Mouse (Mus musculus): ENCODE data around the gene Narf. TPM values are rescaled to one million over a fixed set of nuclear protein-coding genes. Genes with fewer than 3 reads are reported as not detected.

Narf gene
- polyA plus RNA-seq, 1 experiment: 88.5 TPM

DNA sequence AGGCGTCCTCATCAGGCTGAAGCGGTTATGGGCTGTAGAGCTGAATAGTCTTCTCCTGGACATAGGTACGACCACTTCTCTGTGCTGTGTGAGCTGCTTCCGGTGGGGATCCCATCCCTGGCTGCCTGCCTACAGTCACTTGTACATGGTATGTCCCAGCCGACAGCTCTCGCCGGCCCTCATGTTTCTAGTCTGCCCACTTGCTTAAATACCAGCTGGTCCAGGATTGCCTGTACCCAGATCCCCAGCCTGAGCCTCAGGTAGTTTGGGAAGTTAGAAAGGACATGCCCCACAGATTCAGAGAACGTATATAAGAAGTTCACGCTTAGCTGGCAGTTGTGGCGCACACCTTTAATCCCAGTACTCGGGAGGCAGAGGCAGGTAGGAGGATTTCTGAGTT is 17.3 kb upstream of the Narf start:
- no peak for DNase-seq (ENCODE audit: low read depth)
- TF ChIP-seq POLR2A (IDR thresholded peaks at IDR 0.05; ENCODE audit: borderline replicate concordance, extremely low read depth, insufficient read depth, insufficient read length, poor library complexity, severe bottlenecking) (no peak), CTCF (IDR thresholded peaks at IDR 0.05; ENCODE audit: borderline replicate concordance, extremely low read depth, insufficient read depth, insufficient read length) (no peak)

DNA sequence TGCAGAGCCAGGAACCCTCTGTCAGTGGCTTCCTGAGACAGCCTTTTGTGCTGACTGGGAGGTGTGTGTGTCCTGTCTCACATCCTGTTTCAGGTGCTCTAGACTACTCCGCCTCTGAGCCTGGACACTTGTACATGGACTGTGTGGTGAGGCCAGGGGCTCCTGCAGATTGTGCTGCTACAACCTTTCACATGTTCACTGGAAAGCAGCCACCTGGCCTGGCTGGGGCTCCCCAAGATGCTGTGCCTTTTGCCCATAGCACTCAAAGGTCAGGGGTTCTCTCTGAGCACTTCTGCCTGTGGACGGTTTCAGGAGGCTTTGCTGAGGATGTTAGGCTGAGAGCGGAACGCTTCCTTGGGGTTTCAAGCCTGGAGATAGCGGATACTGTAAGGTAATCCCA is 16.3 kb upstream of the Narf start:
- no peak for TF ChIP-seq POLR2A (IDR thresholded peaks at IDR 0.05; ENCODE audit: borderline replicate concordance, extremely low read depth, insufficient read depth, insufficient read length, poor library complexity, severe bottlenecking)
- DNase-seq (ENCODE audit: low read depth): no peak

DNA sequence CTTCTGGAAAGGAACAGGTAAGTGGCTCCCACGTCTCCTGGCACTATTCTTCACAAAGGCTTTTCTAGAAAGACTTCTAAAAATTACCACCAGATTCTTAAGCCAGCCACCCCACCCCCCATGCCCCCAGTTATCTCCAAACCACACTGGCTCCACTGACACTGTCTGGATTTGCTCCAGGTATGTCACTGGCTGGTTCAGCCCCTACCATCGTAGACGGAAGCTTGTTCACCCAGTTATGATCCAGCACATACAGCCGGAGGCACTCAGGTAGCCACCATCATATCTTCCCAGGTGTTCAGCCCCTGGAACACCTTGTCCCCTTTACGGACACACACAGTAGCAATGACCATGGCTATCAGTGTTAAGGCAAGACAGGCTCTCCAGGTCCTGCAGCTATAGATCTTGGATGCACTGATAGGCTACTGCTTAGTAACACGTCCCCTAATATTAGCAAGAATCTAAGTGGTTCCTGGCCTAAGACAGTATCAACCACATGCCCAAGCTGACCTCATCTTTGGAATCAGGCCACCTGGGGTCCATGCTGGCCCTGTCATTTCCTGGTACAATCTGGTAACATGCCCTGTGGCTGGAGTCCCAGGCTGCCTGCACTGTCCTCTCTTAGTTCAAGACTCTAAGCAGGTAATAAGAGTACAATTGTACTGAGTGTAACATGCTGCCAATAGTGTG is 15.6 kb upstream of the Narf start:
- TF ChIP-seq CTCF (IDR thresholded peaks at IDR 0.05; ENCODE audit: borderline replicate concordance, extremely low read depth, insufficient read depth, insufficient read length): no peak
- no peak for TF ChIP-seq POLR2A (IDR thresholded peaks at IDR 0.05; ENCODE audit: borderline replicate concordance, extremely low read depth, insufficient read depth, insufficient read length, poor library complexity, severe bottlenecking)
- DNase-seq (ENCODE audit: low read depth): no peak

DNA sequence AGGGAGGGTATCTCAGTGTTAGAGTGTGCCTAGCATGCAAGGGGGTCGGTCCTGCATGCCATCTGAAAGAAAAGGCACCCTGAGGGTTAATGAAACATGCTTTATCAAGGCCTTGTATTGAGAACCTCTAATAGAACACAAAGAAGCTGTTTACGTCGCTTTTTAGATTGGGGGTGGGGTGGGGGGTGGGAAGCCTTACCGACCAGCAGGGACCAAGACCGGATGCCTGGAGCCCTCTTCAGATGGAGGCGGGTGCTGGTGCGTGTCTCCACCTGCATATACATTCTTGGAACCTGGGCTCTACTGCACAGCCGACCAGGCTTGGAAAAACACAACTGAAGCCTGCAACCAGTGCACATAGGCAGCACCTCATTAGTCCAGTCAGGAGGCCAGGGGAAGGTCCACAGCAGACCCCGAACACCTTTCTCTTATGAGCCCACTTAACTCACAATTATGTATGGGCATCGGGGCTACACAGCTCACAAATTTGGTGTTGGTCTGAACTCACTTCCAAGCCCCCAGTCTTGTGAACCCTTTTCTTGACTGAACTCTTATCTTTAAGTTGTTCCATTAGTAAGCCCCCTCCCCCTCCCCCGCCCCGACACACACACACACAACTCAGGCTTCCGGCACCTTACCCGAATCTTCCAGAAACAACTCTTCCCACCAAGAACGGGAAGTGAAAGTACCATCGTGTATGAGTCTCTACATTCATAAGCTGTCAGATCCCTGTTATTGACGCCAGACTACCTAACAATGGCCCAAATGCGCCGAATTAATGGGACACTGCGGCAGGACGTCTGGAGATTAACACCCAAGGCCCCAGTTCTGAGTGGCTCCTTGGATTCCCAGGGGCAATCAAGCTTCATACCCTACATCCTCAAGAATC is 8.7 kb upstream of the Narf start:
- DNase-seq (ENCODE audit: low read depth): no peak
- no peak for TF ChIP-seq CTCF (IDR thresholded peaks at IDR 0.05; ENCODE audit: borderline replicate concordance, extremely low read depth, insufficient read depth, insufficient read length)
- TF ChIP-seq POLR2A (IDR thresholded peaks at IDR 0.05; ENCODE audit: borderline replicate concordance, extremely low read depth, insufficient read depth, insufficient read length, poor library complexity, severe bottlenecking): no peak

DNA sequence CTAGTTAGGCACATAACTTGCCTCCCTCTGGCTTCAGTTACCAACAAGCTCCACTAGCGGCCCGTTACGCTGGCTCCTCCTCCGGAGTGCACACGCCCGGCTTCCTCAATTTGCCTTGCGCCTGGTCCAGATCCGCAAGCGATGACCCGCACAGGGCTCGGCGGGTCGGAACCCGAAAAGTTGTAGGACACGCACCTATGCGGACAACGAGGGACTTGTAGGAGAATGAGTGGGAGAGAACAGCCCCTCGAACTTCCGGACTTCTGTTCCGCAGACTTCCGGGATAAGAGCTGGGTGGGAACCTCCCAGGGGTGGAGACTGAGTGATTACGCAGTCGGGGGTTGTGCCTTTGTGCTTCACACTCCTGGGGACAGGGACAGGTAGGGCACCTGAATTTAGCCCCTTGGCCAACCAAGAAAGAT is 8.0 kb upstream of the Narf start, which contains the start of gene Cybc1:
Gene Cybc1, minus strand, starts transcription at position 305 of the 422 bp plus-strand sequence.
- TF ChIP-seq POLR2A (IDR thresholded peaks at IDR 0.05; ENCODE audit: borderline replicate concordance, extremely low read depth, insufficient read depth, insufficient read length, poor library complexity, severe bottlenecking) (no peak), CTCF (IDR thresholded peaks at IDR 0.05; ENCODE audit: borderline replicate concordance, extremely low read depth, insufficient read depth, insufficient read length) (0 out of 2 replicates have a peak, but pooled peaks have one; percentile 17)

DNA sequence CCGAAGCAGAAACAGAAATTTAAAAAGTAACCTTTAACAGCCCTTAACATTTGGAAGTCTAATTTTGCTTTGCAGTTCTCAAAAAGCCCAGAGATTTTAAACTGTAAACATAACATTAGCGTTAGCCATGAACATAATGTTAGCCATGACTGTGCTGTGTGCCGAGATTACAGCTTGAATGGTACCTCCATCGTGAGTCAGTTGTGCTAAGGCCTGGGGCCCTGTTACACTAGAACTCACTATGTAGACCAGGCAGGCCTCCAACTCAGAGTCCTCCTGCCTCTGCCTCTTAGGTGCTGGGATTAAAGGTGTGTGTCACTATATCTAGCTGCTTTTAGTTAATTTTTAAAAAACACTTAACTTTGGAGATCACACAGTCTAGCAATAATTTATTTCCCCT is 5.9 kb upstream of the Narf start:
- DNase-seq (ENCODE audit: low read depth): no peak
- TF ChIP-seq CTCF (IDR thresholded peaks at IDR 0.05; ENCODE audit: borderline replicate concordance, extremely low read depth, insufficient read depth, insufficient read length): no peak
- no peak for TF ChIP-seq POLR2A (IDR thresholded peaks at IDR 0.05; ENCODE audit: borderline replicate concordance, extremely low read depth, insufficient read depth, insufficient read length, poor library complexity, severe bottlenecking)

More for the DNA sequence above, 8.0 kb upstream of the Narf start, which contains the start of gene Cybc1:
- DNase-seq (ENCODE audit: low read depth): peak; percentile 92

DNA sequence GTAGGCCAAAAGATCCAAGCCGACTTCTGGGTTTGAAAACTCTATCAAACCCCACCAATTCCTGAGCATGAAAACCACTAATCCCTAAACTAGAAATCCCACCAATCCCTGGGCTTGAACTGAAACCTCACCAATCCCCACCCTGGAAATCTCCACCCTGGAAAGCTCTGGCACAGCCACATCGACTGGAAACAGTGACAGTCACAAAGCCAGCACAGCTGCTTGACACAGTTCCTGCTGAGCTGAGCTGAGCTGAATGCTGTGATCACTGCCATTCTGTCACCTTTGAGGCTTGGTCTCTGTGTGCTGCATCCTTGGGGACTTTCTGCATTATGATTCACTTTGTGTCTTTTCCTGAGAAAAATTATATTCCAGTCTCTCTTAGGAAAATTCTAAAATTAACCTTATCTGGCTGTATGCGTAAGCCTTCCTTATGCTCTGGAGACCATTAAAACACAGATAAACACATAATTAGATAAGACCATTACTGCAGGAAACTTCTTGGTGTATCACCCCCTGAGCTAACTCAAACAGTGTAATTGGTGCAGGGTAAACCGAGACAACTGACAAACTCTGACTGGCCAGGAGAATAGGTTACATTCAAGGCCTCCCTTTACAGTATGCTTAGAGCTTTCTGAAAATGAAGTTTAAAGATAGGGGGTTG is 5.3 kb upstream of the Narf start:
- TF ChIP-seq CTCF (IDR thresholded peaks at IDR 0.05; ENCODE audit: borderline replicate concordance, extremely low read depth, insufficient read depth, insufficient read length) (no peak), POLR2A (IDR thresholded peaks at IDR 0.05; ENCODE audit: borderline replicate concordance, extremely low read depth, insufficient read depth, insufficient read length, poor library complexity, severe bottlenecking) (no peak)
- DNase-seq (ENCODE audit: low read depth): peak; percentile 13

DNA sequence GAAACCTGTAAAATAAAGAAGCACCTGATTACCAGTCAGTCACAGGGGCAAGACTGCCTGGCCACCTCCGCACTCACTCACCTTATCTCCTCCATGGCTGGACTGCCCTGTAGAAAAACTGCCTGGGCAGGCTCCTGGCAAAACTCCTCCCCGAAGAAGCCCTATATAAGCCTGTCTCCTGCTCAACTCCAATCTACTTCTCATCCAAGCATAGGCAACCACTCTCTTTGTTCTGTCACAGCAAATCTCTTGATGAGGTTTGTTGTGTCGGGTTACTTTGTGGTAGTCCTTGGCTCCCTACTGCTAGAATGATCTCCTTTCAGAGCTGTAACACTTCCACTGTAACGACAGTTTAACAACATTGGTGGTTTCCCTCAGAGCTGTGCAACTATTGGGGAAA is 4.3 kb upstream of the Narf start:
- no peak for TF ChIP-seq CTCF (IDR thresholded peaks at IDR 0.05; ENCODE audit: borderline replicate concordance, extremely low read depth, insufficient read depth, insufficient read length)
- TF ChIP-seq POLR2A (IDR thresholded peaks at IDR 0.05; ENCODE audit: borderline replicate concordance, extremely low read depth, insufficient read depth, insufficient read length, poor library complexity, severe bottlenecking): no peak
- no peak for DNase-seq (ENCODE audit: low read depth)

DNA sequence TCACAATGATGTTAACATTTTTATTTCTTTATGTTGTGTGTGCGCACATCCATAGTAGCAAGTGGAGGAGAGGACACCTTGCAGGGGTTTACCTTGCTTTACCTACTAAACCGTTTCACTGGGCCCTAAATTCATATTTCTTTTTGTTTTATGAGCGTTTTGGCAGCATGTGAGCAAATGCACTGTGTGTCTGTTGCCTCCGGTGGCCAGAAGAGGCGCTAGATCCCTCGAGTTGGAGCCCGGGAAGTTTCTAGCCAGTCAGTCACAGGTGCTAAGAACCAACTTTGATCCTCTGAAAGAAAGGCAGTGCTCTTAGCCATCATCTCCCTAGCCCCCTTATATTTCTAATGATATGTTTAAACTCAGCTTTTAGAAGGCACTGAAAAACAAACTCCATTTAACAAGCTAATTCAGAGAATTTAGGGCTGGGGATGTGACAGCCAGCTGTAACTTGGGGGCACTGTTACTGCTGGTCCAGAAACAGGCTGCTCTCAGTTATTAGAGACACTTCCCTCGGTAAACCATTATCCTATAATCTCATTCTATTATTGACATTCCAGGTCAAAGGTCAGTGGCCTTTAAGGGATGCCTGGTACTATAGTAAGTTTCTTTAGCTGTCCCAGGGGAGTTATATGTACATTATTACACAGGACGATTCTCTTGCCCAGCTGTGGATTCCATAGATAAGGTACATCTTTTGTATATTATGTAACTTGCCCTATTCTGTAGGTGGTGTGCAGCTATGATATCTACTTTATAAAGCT is 1.4 kb upstream of the Narf start:
- TF ChIP-seq POLR2A (IDR thresholded peaks at IDR 0.05; ENCODE audit: borderline replicate concordance, extremely low read depth, insufficient read depth, insufficient read length, poor library complexity, severe bottlenecking): no peak
- peak; percentile 55; the same call in 1 of the 2 replicates for TF ChIP-seq CTCF (IDR thresholded peaks at IDR 0.05; ENCODE audit: borderline replicate concordance, extremely low read depth, insufficient read depth, insufficient read length)
- DNase-seq (ENCODE audit: low read depth): peak; percentile 37

DNA sequence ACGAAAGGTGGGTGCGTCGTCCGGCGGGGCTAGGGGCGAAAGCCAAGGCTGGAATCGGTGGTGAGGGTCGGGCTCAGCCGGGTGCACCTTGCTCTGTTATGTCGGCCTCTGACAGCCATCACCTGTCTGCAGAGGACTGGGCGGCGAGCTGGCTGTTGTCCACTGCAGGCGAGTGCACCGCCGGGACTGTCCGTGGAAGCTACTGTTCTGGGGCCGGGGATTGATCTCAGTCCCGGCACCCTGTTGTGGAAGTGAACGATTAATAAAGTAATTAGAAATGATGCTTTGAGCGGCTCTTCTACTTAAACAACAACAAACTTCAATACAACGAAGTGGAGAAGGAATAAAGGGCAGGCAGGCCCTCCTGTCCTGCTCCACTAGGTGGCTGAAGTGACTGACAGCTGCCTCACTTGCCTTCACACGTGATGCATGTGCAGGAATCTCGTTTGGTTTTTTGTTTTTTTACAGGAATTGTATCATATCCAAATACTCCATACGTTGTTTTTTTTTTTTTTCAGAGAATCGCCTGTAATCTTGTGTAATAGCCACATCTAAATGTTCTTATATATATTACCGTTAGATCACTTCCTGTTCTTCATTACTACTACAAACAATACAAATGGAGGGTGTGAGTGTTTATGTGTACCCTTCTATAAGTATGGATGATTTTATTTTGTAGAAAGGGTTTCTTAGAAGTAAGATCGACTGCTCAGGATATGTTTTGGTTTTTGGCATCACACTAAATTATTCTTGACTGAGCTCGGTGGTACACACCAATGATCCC is 484 bp downstream of the Narf start:
- TF ChIP-seq CTCF (IDR thresholded peaks at IDR 0.05; ENCODE audit: borderline replicate concordance, extremely low read depth, insufficient read depth, insufficient read length): peak; percentile 56; the same call in 1 of the 2 replicates
- TF ChIP-seq POLR2A (IDR thresholded peaks at IDR 0.05; ENCODE audit: borderline replicate concordance, extremely low read depth, insufficient read depth, insufficient read length, poor library complexity, severe bottlenecking): no peak
- peak; percentile 77 for DNase-seq (ENCODE audit: low read depth)
